Mouse (Mus musculus) olfactory bulb, adult 2 months (tissue): ENCODE results near the gene Cldn4.

ENCODE experiments used
- CTCF ChIP-seq: fragments of 200-500 bp; IDR thresholded peaks from 2 replicates; pipeline ENCODE4 v1.5.1; 2012; ENCODE audit warnings: low read depth, mild to moderate bottlenecking, low read length, moderate library complexity; ENCODE audit not compliant: insufficient read depth
- POLR2A ChIP-seq: fragments of 200-500 bp; IDR thresholded peaks from 2 replicates; pipeline ENCODE4 v1.6.1; 2012; ENCODE audit warnings: mild to moderate bottlenecking, low read depth, low read length, moderate library complexity; ENCODE audit not compliant: insufficient read depth

DNA sequence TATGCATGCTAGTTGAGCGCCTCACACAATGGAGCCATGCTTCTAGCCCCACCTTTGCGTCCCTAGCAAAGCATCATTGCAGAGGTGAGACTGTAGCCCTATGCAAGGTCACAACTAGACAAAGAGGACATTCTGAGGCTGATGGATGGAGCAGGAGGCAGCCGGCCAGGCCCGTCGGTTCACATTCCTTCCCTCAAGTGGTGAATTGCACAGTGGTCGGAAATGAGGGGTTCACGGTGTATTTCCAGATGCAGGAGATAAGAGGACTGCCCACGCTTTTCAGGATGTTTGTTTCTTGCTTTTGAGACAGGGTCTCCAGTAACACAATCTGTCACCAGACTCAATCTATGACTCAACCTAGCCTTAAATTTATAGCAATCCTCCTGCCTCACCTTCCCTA lies 23.9 kb upstream of the Cldn4 start:
- TF ChIP-seq CTCF (no peak), POLR2A (no peak)
